Mouse (Mus musculus) duodenum, adult 2 months (tissue): ENCODE measurements around the gene Asphd2. TPM values are rescaled to one million over a fixed set of nuclear protein-coding genes. Genes with fewer than 3 reads are reported as not detected.

Experiments
- polyA plus RNA-seq: library from polyadenylated mRNA; depleted of rRNA; stranded (reverse); fragments of >200 nt; gene quantifications from 2 replicates; pipeline ENCODE4 v1.2.3, GENCODE M21; 2012; ENCODE audit warnings: low replicate concordance; rRNA removed

Asphd2 gene
- 2.2 and 3.0 TPM in 2 replicates for polyA plus RNA-seq

DNA sequence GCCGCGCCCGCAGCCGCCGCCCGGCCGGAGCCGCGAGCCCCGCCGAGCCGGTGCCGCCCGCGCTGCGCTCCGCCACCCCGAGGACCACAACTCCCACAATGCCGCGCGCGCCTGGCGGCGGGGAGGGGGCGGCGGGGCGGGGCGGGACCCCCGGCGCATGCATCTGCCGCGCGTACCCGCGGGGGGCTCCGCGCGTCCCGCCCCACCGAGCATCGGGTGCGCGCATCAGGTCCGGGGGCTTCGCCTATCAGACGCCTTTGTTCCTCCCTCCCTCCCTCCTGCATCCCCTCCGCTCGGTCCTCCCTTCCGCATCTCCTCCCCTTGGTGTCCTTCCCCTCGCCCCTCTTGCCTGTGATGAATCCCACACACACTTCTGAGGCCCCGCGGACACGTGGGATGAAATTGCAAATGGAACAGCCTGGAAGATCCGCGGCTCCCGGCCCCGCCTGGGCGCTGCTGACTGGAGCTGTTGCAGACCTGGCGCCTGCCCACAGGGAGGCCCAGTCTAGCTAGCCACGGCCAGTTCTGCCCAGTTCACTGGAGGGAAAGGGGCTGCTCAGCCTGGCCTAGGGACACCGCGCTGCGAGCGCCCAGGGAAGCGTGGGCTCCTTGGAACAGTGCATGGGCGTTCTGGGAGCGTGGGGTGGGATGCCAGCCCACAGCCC, at the start of gene Asphd2:
Gene Asphd2, minus strand, starts transcription at position 88 of the 665 bp plus-strand sequence.

DNA sequence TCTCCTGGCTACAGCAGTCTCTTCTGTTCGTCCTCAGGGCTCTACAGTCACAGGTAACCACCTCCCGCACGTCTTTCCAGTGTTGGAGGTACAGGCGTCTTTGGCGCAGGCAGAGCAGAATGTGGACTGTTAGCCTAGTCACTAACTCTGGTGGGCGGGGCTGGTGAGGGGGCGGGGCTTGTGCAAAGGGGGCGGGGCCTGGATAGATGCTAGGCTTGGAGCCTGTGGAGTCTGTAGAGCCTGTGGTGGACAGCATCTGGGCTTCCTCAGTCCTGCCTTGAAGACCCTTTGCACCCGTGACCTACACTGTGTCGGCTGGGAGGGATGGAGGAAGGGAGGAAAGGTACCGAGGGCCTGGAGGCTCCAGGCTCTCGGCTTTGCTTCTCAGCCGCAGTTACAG, 38.8 kb downstream of the Asphd2 start, which contains the start of gene Gm6583:
Gene Gm6583, minus strand, starts transcription at position 124 of the 400 bp plus-strand sequence.

DNA sequence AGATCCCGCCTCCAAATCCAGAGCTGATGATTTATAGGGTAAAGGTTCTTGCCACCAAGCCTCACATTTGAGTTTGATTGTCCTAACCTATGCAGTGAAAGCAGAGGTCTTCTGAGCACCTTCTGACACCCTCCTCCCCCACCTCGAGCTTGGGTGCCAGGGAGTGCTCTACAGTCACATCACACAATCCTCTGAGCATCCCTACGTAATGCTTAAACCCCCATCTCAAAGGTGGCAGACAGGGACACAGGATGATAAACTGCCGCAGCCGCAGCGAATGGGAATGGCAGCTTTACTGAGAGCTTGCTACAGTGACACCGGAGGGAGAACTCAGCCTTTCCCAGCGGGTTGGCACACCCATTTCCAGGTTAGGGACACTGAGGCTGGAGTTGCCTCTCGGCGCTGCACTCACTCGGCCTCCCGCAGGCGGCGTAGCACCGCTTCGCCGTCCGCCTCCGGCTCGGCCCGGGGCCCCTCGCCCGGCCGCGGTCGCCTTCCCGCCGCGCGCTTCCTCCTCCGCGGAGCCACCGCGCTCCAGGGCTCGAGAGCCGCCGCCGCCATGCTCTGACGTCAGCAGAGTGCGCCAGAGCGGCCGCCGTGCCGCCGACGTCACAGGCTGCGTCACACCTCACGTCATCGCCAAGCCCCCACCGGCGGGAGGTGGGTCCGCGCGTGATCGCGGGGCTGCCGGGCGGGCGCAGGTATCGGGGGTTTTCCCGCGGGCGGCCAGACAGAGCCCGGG, 52.0 kb downstream of the Asphd2 start, which contains the start of the genes Srrd and Hps4:
Gene Srrd, minus strand, starts transcription at position 578 of the 742 bp plus-strand sequence.
Gene Hps4, plus strand, starts transcription at position 621 of the 742 bp plus-strand sequence.

Other genes starting within 250 kb of the Asphd2 start
- 2.2 and 3.1 TPM in 2 replicates for gene Cryba4, start 142.3 kb downstream of the Asphd2 start, polyA plus RNA-seq
- 0.21 TPM in 1 of 2 replicates, not detected in the other for gene Crybb1, start 139.1 kb downstream of the Asphd2 start, polyA plus RNA-seq
- 27.8 and 28.0 TPM in 2 replicates for gene Tpst2, start 118.2 kb downstream of the Asphd2 start, polyA plus RNA-seq
- 19.8 and 26.8 TPM in 2 replicates for gene Tfip11, start 68.5 kb downstream of the Asphd2 start, polyA plus RNA-seq
- gene Srrd, start 51.8 kb downstream of the Asphd2 start, polyA plus RNA-seq: 24.5 and 29.5 TPM in 2 replicates
- gene Hps4, start 51.8 kb downstream of the Asphd2 start, polyA plus RNA-seq: 47.3 and 61.3 TPM in 2 replicates
- 0.05 TPM in 1 of 2 replicates, not detected in the other for gene Gm6583, start 38.8 kb downstream of the Asphd2 start, polyA plus RNA-seq
- not detected in 2 replicates for gene Gm6588, start 54.6 kb upstream of the Asphd2 start, polyA plus RNA-seq
- gene Sez6l, start 182.3 kb upstream of the Asphd2 start, polyA plus RNA-seq: 0.14 and 0.65 TPM in 2 replicates